Mouse (Mus musculus) E14TG2a.4 (cell line): Measurements from ENCODE around the gene Cyb5r4.

ENCODE experiments used
- CTCF ChIP-seq: conservative IDR thresholded peaks from 2 replicates; pipeline ENCODE4 v1.5.1; 2014; ENCODE audit warnings: low read length
- NANOG ChIP-seq: IDR thresholded peaks from 2 replicates; pipeline ENCODE4 v1.6.1; 2014; ENCODE audit warnings: borderline replicate concordance, low read length, mixed read lengths
- POU5F1 ChIP-seq: IDR thresholded peaks from 2 replicates; pipeline ENCODE4 v1.6.1; 2014; ENCODE audit warnings: low read length, borderline replicate concordance

- no peak for TF ChIP-seq CTCF
- TF ChIP-seq POU5F1, result no peak
- no peak for TF ChIP-seq NANOG
Observed at GRCm38 (mm10) chr9:87049425-87049824, 27.6 kb downstream of the Cyb5r4 start.
